Mouse (Mus musculus): ENCODE measurements at regions not wholly inside any gene's neighbourhood (a gene's known extent, or its start where the extent isn't known, plus 50 kb on each side); places are given as distances from the start of the nearest gene placed in this dataset.
A peak's percentile ranks its signal among the peaks of the same experiment; 100 is the strongest.

DNA sequence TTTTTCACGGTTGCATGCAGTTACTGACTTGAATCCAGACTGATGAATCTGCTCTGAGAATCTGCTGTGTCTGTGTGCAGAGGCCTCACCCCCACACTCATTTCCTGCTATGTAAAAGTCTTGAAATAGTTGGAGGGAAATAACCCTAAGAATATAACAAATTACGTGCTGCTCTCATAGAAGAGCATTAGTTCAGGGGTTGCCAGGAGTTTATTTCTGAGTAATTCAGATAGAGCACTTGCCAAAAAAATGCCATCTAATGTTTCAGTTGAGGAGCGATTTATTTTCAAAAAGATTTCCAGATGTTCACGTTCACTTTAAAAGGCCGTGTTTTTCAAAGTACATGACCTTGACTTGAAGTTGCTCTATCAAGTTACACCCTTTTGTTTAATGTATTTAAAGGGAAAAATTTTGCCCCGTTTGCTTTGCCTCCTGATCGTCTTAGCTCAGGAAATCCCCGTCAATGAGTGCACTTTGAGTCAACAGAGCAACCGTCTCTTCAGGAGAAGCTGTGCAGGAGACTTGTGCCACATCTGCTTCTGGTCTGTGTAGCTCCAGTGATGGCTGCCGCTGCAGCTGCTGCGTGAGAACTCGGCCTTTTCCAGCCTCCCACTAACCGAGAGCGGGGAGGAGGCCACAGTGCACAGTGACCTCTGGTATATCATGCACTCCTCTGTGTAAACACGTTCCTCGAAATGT, 50.9 kb upstream of the Sec61g start:
- DNase-seq (ENCODE audit: low spot score) (peak; percentile 2), ATAC-seq (no peak)
- no peaks in the 10 kb centered on the region for H3K36me3 ChIP-seq (ENCODE audit: insufficient read depth, low read length)
- no peak overlapping the region for H3K4me3 ChIP-seq (ENCODE audit: low read length)
- no peaks in the 10 kb centered on the region for H3K4me1 ChIP-seq (ENCODE audit: insufficient read depth, low read length)
- no peaks in the 10 kb centered on the region for H3K9me3 ChIP-seq (ENCODE audit: low read length)
- H3K27me3 ChIP-seq (ENCODE audit: insufficient read depth, low read length), result no peaks in the 10 kb centered on the region
- TF ChIP-seq CTCF (IDR thresholded peaks at IDR 0.05; ENCODE audit: low read depth), result no peak
- H3K4me2 ChIP-seq (ENCODE audit: low read depth, low read length), result no peak overlapping the region
- no peak overlapping the region for H3K27ac ChIP-seq
- WGBS, result 59% methylated on average over 16 of the region's 16 CpGs
- H3K9ac ChIP-seq (replicated peaks; ENCODE audit: low read length), result no peak overlapping the region

DNA sequence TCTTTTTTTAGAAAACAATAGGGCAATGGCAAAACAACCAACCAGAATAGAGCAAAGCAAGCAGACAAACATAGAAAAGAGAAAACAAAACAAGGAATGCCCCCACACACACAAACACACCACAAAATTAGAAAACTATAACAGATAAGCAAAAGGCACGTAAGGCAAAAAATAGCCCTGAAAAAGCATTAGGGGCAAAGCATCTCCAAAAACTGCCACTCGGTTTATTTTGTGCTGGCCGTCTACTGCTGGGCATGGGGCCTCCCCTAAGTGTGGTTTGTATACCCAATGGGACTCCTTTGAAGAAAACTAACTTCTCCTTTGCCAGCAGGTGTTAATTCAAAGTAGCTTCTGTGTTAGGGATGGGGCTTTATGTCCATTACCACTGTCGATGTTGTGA, 53.4 kb upstream of the Sec61g start:
- Histone ChIP-seq H3K4me1 (ENCODE audit: insufficient read depth, low read length) (no peaks in the 10 kb centered on the region), H3K4me3 (ENCODE audit: low read length) (no peak overlapping the region), H3K4me2 (ENCODE audit: low read depth, low read length) (no peak overlapping the region), H3K36me3 (ENCODE audit: insufficient read depth, low read length) (no peaks in the 10 kb centered on the region), H3K9me3 (ENCODE audit: low read length) (no peaks in the 10 kb centered on the region), H3K9ac (replicated peaks; ENCODE audit: low read length) (no peak overlapping the region), H3K27ac (no peak overlapping the region), H3K27me3 (ENCODE audit: insufficient read depth, low read length) (no peaks in the 10 kb centered on the region)
- DNase-seq (ENCODE audit: low spot score), result no peak
- no peak for TF ChIP-seq CTCF (IDR thresholded peaks at IDR 0.05; ENCODE audit: low read depth)
- ATAC-seq, result no peak
- 89% methylated on average over 4 of the region's 4 CpGs for WGBS

DNA sequence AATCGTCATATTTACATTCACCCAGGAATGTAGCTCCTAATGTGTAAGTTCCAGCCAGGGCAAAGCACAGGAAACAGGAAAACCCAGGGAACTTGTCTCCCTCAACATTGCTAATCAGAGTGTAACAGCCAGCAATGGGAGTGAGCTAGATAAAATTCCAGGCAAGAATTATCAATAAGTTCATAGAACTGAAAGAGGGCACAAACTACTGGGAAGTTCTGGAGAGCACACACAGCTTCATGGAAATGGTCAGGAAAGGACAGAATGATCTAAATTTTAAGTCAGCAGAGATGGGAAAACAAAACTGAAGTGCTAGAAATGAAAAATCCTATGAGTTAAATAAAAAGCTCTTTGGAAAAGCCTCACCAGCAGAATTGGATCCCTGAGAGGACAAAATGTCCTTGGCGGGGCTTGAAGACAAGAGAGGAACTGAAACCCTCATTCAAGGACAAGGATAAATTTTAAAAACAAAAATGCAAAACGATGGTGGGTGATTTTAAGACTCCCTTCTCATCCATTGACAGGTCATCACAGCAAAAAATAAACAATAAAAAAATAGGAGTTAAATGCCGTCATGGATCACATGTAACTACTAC, 80.9 kb upstream of the Sec61g start:
- Histone ChIP-seq H3K27ac (no peak overlapping the region), H3K4me3 (ENCODE audit: low read length) (no peak overlapping the region), H3K4me1 (ENCODE audit: insufficient read depth, low read length) (peaks cover 10% of the 10 kb centered on the region; the same call in 1 of the 2 replicates), H3K27me3 (ENCODE audit: insufficient read depth, low read length) (no peaks in the 10 kb centered on the region), H3K4me2 (ENCODE audit: low read depth, low read length) (no peak overlapping the region), H3K36me3 (ENCODE audit: insufficient read depth, low read length) (no peaks in the 10 kb centered on the region), H3K9ac (replicated peaks; ENCODE audit: low read length) (no peak overlapping the region), H3K9me3 (ENCODE audit: low read length) (no peaks in the 10 kb centered on the region)
- no peak for ATAC-seq
- no peak for TF ChIP-seq CTCF (IDR thresholded peaks at IDR 0.05; ENCODE audit: low read depth)
- 79% methylated on average over 4 of the region's 4 CpGs for WGBS
- no peak for DNase-seq (ENCODE audit: low spot score)

GRCm38 (mm10) chr11:16590541-16590940, 82.3 kb upstream of the Sec61g start:
- Histone ChIP-seq H3K4me1 (ENCODE audit: insufficient read depth, low read length) (peaks cover 10% of the 10 kb centered on the region; the same call in 1 of the 2 replicates), H3K4me2 (ENCODE audit: low read depth, low read length) (no peak overlapping the region), H3K4me3 (ENCODE audit: low read length) (no peak overlapping the region), H3K36me3 (ENCODE audit: insufficient read depth, low read length) (no peaks in the 10 kb centered on the region), H3K9me3 (ENCODE audit: low read length) (no peaks in the 10 kb centered on the region), H3K27me3 (ENCODE audit: insufficient read depth, low read length) (no peaks in the 10 kb centered on the region), H3K9ac (replicated peaks; ENCODE audit: low read length) (no peak overlapping the region), H3K27ac (peak overlapping the region; percentile 48; the same call in 1 of the 2 replicates)
- 30% methylated on average over 4 of the region's 4 CpGs for WGBS
- ATAC-seq, result no peak
- peak; percentile 27 for DNase-seq (ENCODE audit: low spot score)
- no peak for TF ChIP-seq CTCF (IDR thresholded peaks at IDR 0.05; ENCODE audit: low read depth)

DNA sequence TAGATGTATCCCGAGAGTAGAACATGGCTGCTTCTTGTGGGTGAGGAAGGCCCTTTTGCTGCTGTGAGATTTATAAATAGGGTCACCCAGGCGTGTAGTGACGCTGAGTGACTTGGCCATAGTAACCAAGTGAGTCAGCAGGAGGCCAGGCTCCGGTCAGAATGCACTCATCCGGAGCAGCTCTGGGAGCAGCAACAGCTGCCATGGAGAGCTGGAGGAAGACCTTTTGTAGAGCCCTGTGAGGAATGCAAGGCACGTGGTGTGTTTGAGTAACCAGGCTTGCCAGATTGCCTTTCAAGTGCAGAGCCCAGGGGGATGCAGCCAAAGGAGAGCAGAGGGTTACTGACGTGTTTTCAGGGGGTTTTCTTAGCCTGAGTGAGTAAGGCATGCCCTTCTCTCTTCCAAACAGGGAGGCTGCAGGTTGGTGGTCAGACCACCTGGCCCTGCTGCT, 83.2 kb upstream of the Sec61g start:
- H3K9me3 ChIP-seq (ENCODE audit: low read length), result no peaks in the 10 kb centered on the region
- no peak for TF ChIP-seq CTCF (IDR thresholded peaks at IDR 0.05; ENCODE audit: low read depth)
- H3K27ac ChIP-seq, result peak overlapping the region; percentile 81
- peak; percentile 92 for DNase-seq (ENCODE audit: low spot score)
- peak; percentile 99 for ATAC-seq
- H3K9ac ChIP-seq (replicated peaks; ENCODE audit: low read length), result no peak overlapping the region
- H3K4me3 ChIP-seq (ENCODE audit: low read length), result no peak overlapping the region
- WGBS, result 3% methylated on average over 7 of the region's 7 CpGs
- H3K4me2 ChIP-seq (ENCODE audit: low read depth, low read length), result peak overlapping the region; percentile 23; the same call in 1 of the 2 replicates
- no peaks in the 10 kb centered on the region for H3K27me3 ChIP-seq (ENCODE audit: insufficient read depth, low read length)
- H3K36me3 ChIP-seq (ENCODE audit: insufficient read depth, low read length), result no peaks in the 10 kb centered on the region
- peaks cover 10% of the 10 kb centered on the region; the same call in 1 of the 2 replicates for H3K4me1 ChIP-seq (ENCODE audit: insufficient read depth, low read length)

GRCm38 (mm10) chr11:16592006-16592405, 83.7 kb upstream of the Sec61g start:
- H3K4me1 ChIP-seq (ENCODE audit: insufficient read depth, low read length), result peaks cover 10% of the 10 kb centered on the region; the same call in 1 of the 2 replicates
- peak overlapping the region; percentile 23; the same call in 1 of the 2 replicates for H3K4me2 ChIP-seq (ENCODE audit: low read depth, low read length)
- 28% methylated on average over 4 of the region's 4 CpGs for WGBS
- no peaks in the 10 kb centered on the region for H3K9me3 ChIP-seq (ENCODE audit: low read length)
- ATAC-seq (peak; percentile 19; the same call in 1 of the 2 replicates), DNase-seq (ENCODE audit: low spot score) (no peak)
- H3K9ac ChIP-seq (replicated peaks; ENCODE audit: low read length), result 0 out of 2 replicates have a peak overlapping the region, but pooled peaks have one; percentile 18
- no peak overlapping the region for H3K4me3 ChIP-seq (ENCODE audit: low read length)
- no peaks in the 10 kb centered on the region for H3K27me3 ChIP-seq (ENCODE audit: insufficient read depth, low read length)
- no peak for TF ChIP-seq CTCF (IDR thresholded peaks at IDR 0.05; ENCODE audit: low read depth)
- peak overlapping the region; percentile 81 for H3K27ac ChIP-seq
- H3K36me3 ChIP-seq (ENCODE audit: insufficient read depth, low read length), result no peaks in the 10 kb centered on the region

DNA sequence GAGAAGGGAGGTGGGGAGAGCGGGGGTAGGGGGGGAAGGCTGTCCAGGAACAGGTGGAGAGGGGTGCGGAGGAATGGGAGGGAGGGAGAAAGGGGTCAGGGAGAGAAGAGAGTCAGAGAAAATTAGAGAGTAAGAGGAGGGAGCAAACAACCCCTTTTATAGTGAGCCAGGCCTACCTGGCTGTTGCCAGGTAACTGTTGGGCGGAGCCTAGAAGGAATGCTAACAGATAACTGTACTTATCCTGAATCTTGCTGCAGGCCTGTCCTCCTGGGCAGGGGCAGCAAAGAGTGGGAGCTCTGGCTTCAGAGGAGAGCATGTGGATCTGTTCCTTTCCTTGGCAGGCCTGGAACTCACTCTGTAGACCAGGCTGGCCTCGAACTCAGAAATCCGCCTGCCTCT, 84.5 kb upstream of the Sec61g start:
- no peak overlapping the region for H3K9ac ChIP-seq (replicated peaks; ENCODE audit: low read length)
- ATAC-seq, result no peak
- H3K36me3 ChIP-seq (ENCODE audit: insufficient read depth, low read length), result no peaks in the 10 kb centered on the region
- H3K27me3 ChIP-seq (ENCODE audit: insufficient read depth, low read length), result no peaks in the 10 kb centered on the region
- no peak overlapping the region for H3K27ac ChIP-seq
- peaks cover 10% of the 10 kb centered on the region; the same call in 1 of the 2 replicates for H3K4me1 ChIP-seq (ENCODE audit: insufficient read depth, low read length)
- no peak overlapping the region for H3K4me3 ChIP-seq (ENCODE audit: low read length)
- 92% methylated on average over 5 of the region's 5 CpGs for whole genome bisulfite sequencing
- no peak for TF ChIP-seq CTCF (IDR thresholded peaks at IDR 0.05; ENCODE audit: low read depth)
- H3K4me2 ChIP-seq (ENCODE audit: low read depth, low read length), result no peak overlapping the region
- no peak for DNase-seq (ENCODE audit: low spot score)
- H3K9me3 ChIP-seq (ENCODE audit: low read length), result no peaks in the 10 kb centered on the region

Data from hindbrain, postnatal 0 days (tissue).